Mouse (Mus musculus) forelimb bud, embryonic 11.5 days (tissue): ENCODE results near the gene Olfr718-ps1.
"Not testable (repeated sequence)": the region's sequence is repeated elsewhere in the genome, so short reads cannot be mapped to it uniquely, and the experiment has no call there.

Experiments
- DNase-seq: peaks from one replicate; pipeline ENCODE4 v3.0.0-alpha.2; 2012; ENCODE audit warnings: low read depth, low spot score

Olfr718-ps1 gene

GRCm38 (mm10) chr5:143147481-143147880 is at the start of gene Olfr718-ps1:
Gene Olfr718-ps1 (minus strand): TSS chr5:143147581.
- no peak for DNase-seq

DNA sequence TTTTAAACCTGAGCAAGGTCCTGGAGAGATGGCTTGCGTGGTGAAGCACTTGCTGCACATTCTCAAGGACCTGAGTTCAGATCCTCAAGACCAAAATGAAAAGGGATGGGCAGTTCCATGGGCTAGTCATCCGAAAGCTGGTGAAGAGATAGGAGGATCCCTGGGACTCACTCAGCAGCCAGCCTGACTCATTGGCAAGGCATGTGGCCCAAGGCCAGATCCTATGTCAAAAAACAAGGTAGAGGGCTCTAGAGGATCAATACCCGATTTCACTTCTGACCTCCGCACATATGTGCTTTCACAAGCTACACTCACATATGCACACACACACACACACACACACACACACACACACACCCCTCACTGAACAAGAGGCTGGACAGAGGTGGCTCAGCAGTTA is 49.1 kb upstream of the Olfr718-ps1 start:
- no peak for DNase-seq

DNA sequence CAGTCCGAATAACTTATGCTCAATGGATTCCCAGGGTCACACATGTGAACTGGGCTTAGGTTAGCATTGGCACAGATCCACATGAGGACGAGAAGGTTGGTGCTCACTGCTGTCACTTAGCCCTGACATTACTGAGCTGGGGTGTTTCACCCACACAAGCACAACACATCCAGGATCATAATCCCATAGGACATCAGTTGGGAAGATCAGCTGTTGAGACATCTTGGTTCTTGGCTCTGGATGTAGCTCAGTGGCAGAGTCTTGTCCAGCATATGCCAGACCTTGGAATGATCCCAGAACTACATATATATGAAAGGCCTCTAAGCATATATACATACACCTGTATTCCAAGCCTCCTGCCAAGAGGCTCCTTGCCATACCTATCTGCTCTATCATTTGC is 47.8 kb upstream of the Olfr718-ps1 start:
- no peak for DNase-seq

- DNase-seq: not testable (repeated sequence)
Measured at GRCm38 (mm10) chr5:143194747-143195146, 47.4 kb upstream of the Olfr718-ps1 start.

GRCm38 (mm10) chr5:143192806-143193205 is 45.4 kb upstream of the Olfr718-ps1 start:
- DNase-seq: no peak

- not testable (repeated sequence) for DNase-seq
Measured at GRCm38 (mm10) chr5:143188014-143188413, 40.6 kb upstream of the Olfr718-ps1 start.

GRCm38 (mm10) chr5:143180255-143181076 is 33.1 kb upstream of the Olfr718-ps1 start, which contains the start of the genes Rbak and Spdye4b:
Gene Rbak (minus strand): TSS chr5:143180775.
Gene Spdye4b (plus strand): TSS chr5:143181017.
- DNase-seq: peak; percentile 97

GRCm38 (mm10) chr5:143179179-143179578 is 31.8 kb upstream of the Olfr718-ps1 start:
- peak; percentile 21 for DNase-seq

DNA sequence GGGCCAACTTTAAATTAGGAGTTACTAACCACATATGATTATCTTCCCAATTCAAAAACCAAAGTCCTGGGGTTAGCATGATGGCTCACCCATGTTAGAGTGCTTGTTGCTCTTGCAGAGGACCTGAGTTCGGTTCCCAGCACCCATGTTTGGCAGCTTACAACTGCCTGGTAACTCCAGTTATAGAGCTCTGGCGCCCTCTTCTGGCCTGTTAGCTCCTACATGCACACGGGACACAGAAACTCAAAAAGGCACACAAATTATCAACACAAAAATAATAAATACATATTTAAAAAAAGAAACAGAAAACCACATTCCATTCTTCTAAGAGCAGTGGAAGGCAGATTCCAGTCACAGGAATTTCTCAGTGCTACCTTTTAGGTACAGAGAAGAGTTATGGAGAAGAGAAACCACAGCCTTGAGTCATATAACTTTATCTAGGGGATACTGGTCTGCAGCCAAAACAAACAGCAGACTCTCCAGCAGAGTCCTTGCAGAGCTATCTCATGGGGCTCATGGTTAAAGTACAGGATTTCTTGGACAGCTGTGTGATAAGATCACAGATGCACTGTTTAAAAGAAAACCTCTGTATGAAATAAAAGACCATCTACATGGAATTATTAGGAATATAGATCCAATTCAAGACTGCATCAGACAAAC is 30.3 kb upstream of the Olfr718-ps1 start:
- DNase-seq: no peak

- no peak for DNase-seq
Measured at GRCm38 (mm10) chr5:143175970-143176369, 28.6 kb upstream of the Olfr718-ps1 start.

- no peak for DNase-seq
Measured at GRCm38 (mm10) chr5:143165508-143166070, 18.2 kb upstream of the Olfr718-ps1 start.

DNA sequence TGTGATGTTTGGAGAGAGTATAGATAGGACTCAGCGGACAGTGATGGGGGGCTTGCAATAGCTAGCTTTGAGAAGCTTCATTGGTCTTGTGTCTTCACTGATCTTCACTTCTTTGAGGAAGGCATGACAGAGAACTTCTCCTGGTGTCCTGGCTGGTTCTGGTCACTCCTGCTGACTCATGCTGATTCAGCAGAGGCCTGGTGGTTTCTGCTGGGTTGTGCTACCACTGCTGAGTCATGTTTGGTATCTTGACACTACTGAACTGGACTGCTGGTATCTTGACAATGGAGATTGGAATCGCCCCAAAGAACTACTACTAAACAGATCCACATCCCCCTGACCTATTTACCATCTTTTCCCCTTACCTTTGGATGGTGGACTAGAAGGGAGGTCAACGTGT is 8.2 kb upstream of the Olfr718-ps1 start:
- DNase-seq: no peak

- no peak for DNase-seq
Measured at GRCm38 (mm10) chr5:143153756-143154155, 6.4 kb upstream of the Olfr718-ps1 start.

DNA sequence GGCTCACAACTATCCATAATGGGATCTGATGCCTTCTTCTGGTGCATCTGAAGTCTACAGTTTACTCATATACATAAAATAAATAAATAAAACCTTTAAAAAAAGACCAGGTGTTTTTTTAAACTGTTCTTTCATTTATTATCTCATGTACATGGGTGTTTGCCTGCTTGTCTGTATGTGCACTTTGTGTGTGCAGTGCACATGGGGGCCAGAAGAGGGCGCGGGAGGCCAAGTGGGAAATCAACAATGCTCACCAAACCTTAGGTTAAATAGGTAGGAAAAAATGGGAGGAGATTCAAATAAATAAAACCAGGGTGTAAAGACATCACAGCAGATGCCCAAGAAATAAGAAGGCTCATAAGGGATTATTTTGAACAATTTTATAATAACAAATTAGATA is 2.7 kb upstream of the Olfr718-ps1 start:
- DNase-seq: no peak

- no peak for DNase-seq
Measured at GRCm38 (mm10) chr5:143149536-143149935, 2.2 kb upstream of the Olfr718-ps1 start.

- DNase-seq: no peak
Measured at GRCm38 (mm10) chr5:143148661-143149060, 1.3 kb upstream of the Olfr718-ps1 start.

- DNase-seq: no peak
Measured at GRCm38 (mm10) chr5:143137580-143137979, 9.8 kb downstream of the Olfr718-ps1 start.

DNA sequence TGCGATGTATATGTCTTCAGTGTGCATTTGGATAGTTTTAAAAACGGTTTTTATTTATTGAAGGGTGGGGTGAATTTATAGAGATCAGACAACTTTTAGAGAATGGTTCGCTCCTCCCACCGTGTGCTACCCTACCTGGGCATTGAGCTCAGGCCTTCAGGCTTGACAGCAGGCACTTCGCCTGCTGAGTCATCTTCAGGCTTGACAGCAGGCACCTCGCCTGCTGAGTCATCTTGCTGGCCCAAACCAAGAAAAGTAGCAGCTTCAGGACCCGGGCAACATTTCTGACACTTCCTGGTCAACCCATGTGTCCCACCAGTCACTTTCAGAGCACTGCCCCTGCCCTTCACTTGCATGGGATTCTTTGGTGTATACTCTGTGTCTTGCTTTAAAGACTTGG is 12.3 kb downstream of the Olfr718-ps1 start:
- DNase-seq: no peak

GRCm38 (mm10) chr5:143134216-143135010 is 13.0 kb downstream of the Olfr718-ps1 start:
- DNase-seq: not testable (repeated sequence)

DNA sequence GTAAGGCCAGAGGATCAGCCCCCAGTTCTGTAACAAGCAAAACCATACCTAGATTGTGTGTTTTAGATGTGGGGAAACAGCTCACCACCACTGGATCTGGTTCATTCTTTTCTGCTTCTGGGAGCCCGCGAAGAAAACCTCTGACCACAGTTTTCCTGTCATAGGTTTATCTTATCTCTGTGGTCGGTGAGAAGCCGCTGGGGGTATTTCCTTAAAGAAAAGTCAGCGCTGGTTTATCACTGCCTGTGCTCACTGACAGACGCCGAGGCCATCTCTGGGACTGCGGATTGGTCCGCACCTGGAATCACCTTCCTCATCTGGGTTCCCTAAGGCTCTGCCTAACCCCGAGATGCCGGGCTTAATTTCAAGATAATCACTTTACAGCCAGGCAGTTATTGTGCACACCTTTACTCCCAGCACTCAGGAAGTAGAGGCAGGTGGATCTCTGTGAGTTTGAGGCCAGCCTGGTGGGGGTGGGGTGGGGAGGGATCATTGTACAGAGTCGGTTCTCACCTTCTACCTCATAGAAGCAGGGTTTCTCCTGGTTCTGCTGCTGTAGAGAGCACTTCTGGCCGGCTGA is 14.4 kb downstream of the Olfr718-ps1 start:
- DNase-seq: no peak

DNA sequence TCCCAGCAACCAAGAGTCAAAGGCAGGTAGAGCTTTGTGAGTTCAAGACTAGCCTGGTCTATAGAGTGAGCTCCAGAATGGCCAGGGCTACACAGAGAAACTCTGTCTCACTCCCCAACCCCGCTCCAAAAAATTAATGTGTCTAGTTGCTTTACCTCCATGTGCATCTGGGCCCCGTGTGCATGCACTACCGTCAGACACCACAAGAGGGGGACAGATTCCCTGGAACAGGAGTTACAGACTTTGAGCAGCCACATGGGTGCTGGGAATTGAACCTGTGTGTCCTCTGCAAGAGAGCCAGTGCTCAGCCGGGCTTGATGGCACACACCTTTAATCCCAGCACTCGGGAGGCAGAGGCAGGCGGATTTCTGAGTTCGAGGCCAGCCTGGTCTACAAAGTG is 17.0 kb downstream of the Olfr718-ps1 start:
- peak; percentile 16 for DNase-seq
